Mouse (Mus musculus): ENCODE data around the gene Bax.

GRCm38 (mm10) chr7:45451344-45451982 is 15.2 kb downstream of the Bax start:
- TF ChIP-seq CTCF (IDR thresholded peaks at IDR 0.05; ENCODE audit: control insufficient read depth, insufficient read depth, insufficient read length) (peak; percentile 57), CEBPB (IDR thresholded peaks at IDR 0.05; ENCODE audit: low read depth) (no peak), MYOD1 (IDR thresholded peaks at IDR 0.05; ENCODE audit: control insufficient read depth, insufficient read length, low read depth) (no peak), MYOG (IDR thresholded peaks at IDR 0.05; ENCODE audit: control insufficient read depth, extremely low read depth, insufficient read length) (no peak), FOSL1 (IDR thresholded peaks at IDR 0.05; ENCODE audit: insufficient read depth, low read length, poor library complexity, severe bottlenecking) (no peak), USF1 (IDR thresholded peaks at IDR 0.05; ENCODE audit: low read depth) (no peak)

All from C2C12 (cell line).